ENCODE assay signal across 8 mouse cellular contexts in the genomic region with DNA sequence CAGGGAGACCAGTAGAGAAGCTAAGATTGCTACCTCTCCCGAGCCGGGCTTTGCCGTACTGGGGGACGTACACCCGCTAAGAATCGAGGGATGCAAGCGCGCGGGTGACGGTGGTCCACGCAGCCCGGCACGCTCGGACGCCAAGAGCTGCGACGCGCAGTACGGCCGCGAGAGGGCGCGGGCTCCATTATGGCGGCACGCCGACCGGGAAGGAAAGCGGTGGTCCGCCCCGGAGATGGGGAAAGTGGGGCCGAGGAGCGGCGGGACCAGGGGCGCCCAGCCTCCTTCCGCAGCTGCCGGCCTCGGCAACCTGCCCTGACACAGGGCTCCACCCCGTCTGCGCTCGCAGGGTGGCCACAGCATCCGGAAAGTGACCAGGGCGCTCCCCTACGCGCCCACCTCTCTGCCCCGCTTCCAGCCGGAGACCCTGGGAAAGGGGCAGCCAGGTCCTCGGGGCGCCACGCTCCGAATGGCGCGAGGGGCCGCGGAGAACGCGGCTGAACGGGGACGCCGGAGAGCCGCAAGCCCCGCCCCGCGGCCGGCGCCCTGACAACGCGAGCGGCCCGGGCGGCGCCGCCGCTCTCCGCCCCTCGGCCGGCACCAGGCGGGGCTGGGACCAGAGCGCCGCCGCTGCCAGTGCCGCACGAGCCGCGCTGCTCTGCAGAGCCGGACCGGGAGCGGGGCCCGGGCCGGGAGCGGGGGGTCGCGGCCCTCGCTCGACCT. TPM values are rescaled to one million over a fixed set of nuclear protein-coding genes. Genes with fewer than 3 reads are reported as not detected.
DNase-seq lines count a peak whose midpoint lies in the region; ATAC-seq and TF ChIP-seq lines count a peak whose summit lies in the region.

Gene Lpcat4, plus strand, starts transcription at position 257 of the 723 bp plus-strand sequence.

- peaks cover 0 to 3% of the 10 kb centered on the region in 2 experiments; a peak in 1 of 4 replicates for H3K36me3 ChIP-seq in MEL (ENCODE audit: control insufficient read depth in 1 of 2, insufficient read depth in 2 of 2, low read length in 2 of 2)
- H3K36me3 ChIP-seq in forebrain, postnatal 0 days (ENCODE audit: insufficient read depth): peaks cover 4% of the 10 kb centered on the region
- H3K36me3 ChIP-seq in lung, embryonic 14.5 days (ENCODE audit: insufficient read depth): no peaks in the 10 kb centered on the region
- H3K36me3 ChIP-seq in thymus, adult 2 months (ENCODE audit: control insufficient read depth, insufficient read depth, low read length): no peaks in the 10 kb centered on the region

- no peaks in the 10 kb centered on the region for H3K9me3 ChIP-seq in MEL (replicated peaks; ENCODE audit: insufficient read depth, low read length)
- H3K9me3 ChIP-seq in forebrain, postnatal 0 days (ENCODE audit: low read length): no peaks in the 10 kb centered on the region
- no peaks in the 10 kb centered on the region for H3K9me3 ChIP-seq in lung, embryonic 14.5 days (ENCODE audit: low read depth, low read length)

- TF ChIP-seq CTCF in MEL (IDR thresholded peaks at IDR 0.05 in 2 of 3, conservative IDR thresholded peaks at IDR 0.05 in 1 of 3; ENCODE audit: control insufficient read depth in 1 of 3, insufficient read depth in 1 of 3, low read depth in 2 of 3, low read length in 3 of 3, poor library complexity in 1 of 3, severe bottlenecking in 1 of 3): peak; percentile 61 to 97 (median 83)
- peak; percentile 95 for TF ChIP-seq CTCF in forebrain, postnatal 0 days (IDR thresholded peaks at IDR 0.05; ENCODE audit: low read depth)
- TF ChIP-seq CTCF in lung, embryonic 14.5 days (IDR thresholded peaks at IDR 0.05; ENCODE audit: low read depth): peak; percentile 75
- peak; percentile 97 for TF ChIP-seq CTCF in thymus, adult 2 months (IDR thresholded peaks at IDR 0.05; ENCODE audit: borderline replicate concordance, control insufficient read depth, extremely low read depth, insufficient read depth, low read length, poor library complexity)

- H3K4me2 ChIP-seq in forebrain, postnatal 0 days (ENCODE audit: low read depth): peak within 1 kb of the TSS; percentile 77
- peak within 1 kb of the TSS; percentile 72 for H3K4me2 ChIP-seq in lung, embryonic 14.5 days

- peak within 1 kb of the TSS; percentile 35 for H3K27ac ChIP-seq in MEL (ENCODE audit: control insufficient read depth, low read depth, low read length)
- H3K27ac ChIP-seq in forebrain, postnatal 0 days (ENCODE audit: low read depth, low read length): peak within 1 kb of the TSS; percentile 93
- peak within 1 kb of the TSS; percentile 90 for H3K27ac ChIP-seq in lung, embryonic 14.5 days (ENCODE audit: low read depth)
- no peak within 1 kb of the TSS for H3K27ac ChIP-seq in thymus, adult 2 months (ENCODE audit: control insufficient read depth, insufficient read depth, low read length)

- peak; percentile 39 for TF ChIP-seq RAD21 in MEL (IDR thresholded peaks at IDR 0.05; ENCODE audit: low read depth, low read length)

- peaks cover 0 to 10% of the 10 kb centered on the region in 2 experiments; a peak in 2 of 4 replicates for H3K4me1 ChIP-seq in MEL (ENCODE audit: control insufficient read depth in 1 of 2, insufficient read depth in 2 of 2, low read length in 2 of 2)
- no peaks in the 10 kb centered on the region for H3K4me1 ChIP-seq in forebrain, postnatal 0 days (ENCODE audit: insufficient read depth)
- H3K4me1 ChIP-seq in lung, embryonic 14.5 days (ENCODE audit: insufficient read depth): no peaks in the 10 kb centered on the region
- peaks cover 6% of the 10 kb centered on the region for H3K4me1 ChIP-seq in thymus, adult 2 months (replicated peaks; ENCODE audit: control insufficient read depth, insufficient read depth, low read length)

- peak; percentile 76 to 89; a peak in 3 of 4 replicates for TF ChIP-seq POLR2A in MEL (IDR thresholded peaks at IDR 0.05; ENCODE audit: control insufficient read depth in 1 of 2, insufficient read depth in 1 of 2, low read depth in 1 of 2, low read length in 2 of 2, poor library complexity in 1 of 2)
- TF ChIP-seq POLR2A in thymus, adult 2 months (IDR thresholded peaks at IDR 0.05; ENCODE audit: control insufficient read depth, extremely low read depth, insufficient read depth, low read length, poor library complexity): peak; percentile 50; the same call in 1 of the 2 replicates

- peak within 1 kb of the TSS; percentile 69 to 99 for H3K4me3 ChIP-seq in MEL (ENCODE audit: control insufficient read depth in 1 of 2, insufficient read depth in 1 of 2, low read depth in 2 of 2, low read length in 2 of 2)
- peak within 1 kb of the TSS; percentile 83 for H3K4me3 ChIP-seq in forebrain, postnatal 0 days (ENCODE audit: low read depth, low read length)
- H3K4me3 ChIP-seq in lung, embryonic 14.5 days (ENCODE audit: low read depth, low read length): peak within 1 kb of the TSS; percentile 71
- H3K4me3 ChIP-seq in thymus, adult 2 months (ENCODE audit: control insufficient read depth, insufficient read depth, low read length): peak within 1 kb of the TSS; percentile 97

- H3K9ac ChIP-seq in MEL (ENCODE audit: control insufficient read depth, low read depth, low read length, poor library complexity, severe bottlenecking): peak within 1 kb of the TSS; percentile 73
- peak within 1 kb of the TSS; percentile 96 for H3K9ac ChIP-seq in forebrain, postnatal 0 days
- peak within 1 kb of the TSS; percentile 67 for H3K9ac ChIP-seq in lung, embryonic 14.5 days

- 3% methylated on average over 68 of the region's 94 CpGs for WGBS in forebrain, postnatal 0 days
- under 1% methylated on average over 82 of the region's 94 CpGs for WGBS in lung, embryonic 14.5 days
- WGBS in thymus, adult 2 months: under 1% methylated on average over 93 of the region's 94 CpGs

- peak in 1 of 2 experiments; percentile 19; a peak in 1 of 4 replicates for TF ChIP-seq EP300 in MEL (IDR thresholded peaks at IDR 0.05; ENCODE audit: low read depth in 1 of 2, low read length in 2 of 2)

- peak; percentile 92 for DNase-seq in MEL (ENCODE audit: low read depth, low spot score)
- DNase-seq in cerebellum, adult 18-20 months: peak; percentile 88 to 95
- DNase-seq in forebrain, postnatal 0 days: peak; percentile 93
- peak; percentile 95 for DNase-seq in heart, postnatal 4 days
- DNase-seq in layer of hippocampus, adult 8-10 months (ENCODE audit: low spot score in 2 of 2): peak; percentile 78 to 92
- DNase-seq in lung, embryonic 14.5 days: peak; percentile 95
- peak; percentile 91 for DNase-seq in thymus, adult 2 months

- ATAC-seq in forebrain, postnatal 0 days: peak; percentile 87
- ATAC-seq in lung, embryonic 14.5 days (ENCODE audit: insufficient read depth): peak; percentile 91
- peak; percentile 71 for ATAC-seq in neutrophil, adult 5-6 weeks (ENCODE audit: extremely low read depth, insufficient number of reproducible peaks, low FRiP score, poor library complexity, severe bottlenecking)

- peaks cover 9% of the 10 kb centered on the region for H3K79me2 ChIP-seq in MEL (ENCODE audit: control insufficient read depth, insufficient read depth, low read length, poor library complexity)

- peaks cover 0 to 4% of the 10 kb centered on the region in 2 experiments; a peak in 1 of 4 replicates for H3K27me3 ChIP-seq in MEL (ENCODE audit: control insufficient read depth in 1 of 2, insufficient read depth in 2 of 2, low read length in 2 of 2)
- H3K27me3 ChIP-seq in forebrain, postnatal 0 days (ENCODE audit: insufficient read depth, low read length): no peaks in the 10 kb centered on the region
- H3K27me3 ChIP-seq in lung, embryonic 14.5 days (ENCODE audit: insufficient read depth, low read length): no peaks in the 10 kb centered on the region
- no peaks in the 10 kb centered on the region for H3K27me3 ChIP-seq in thymus, adult 2 months (ENCODE audit: control insufficient read depth, insufficient read depth, low read length)

TF ChIP-seq in MEL, 35 proteins besides CTCF, POLR2A, EP300 and RAD21 (continues in another document):
- TF ChIP-seq E2F4 (IDR thresholded peaks at IDR 0.05; ENCODE audit: borderline replicate concordance, low read depth, low read length) (no peak), HCFC1 (IDR thresholded peaks at IDR 0.05; ENCODE audit: low read depth, low read length) (peak; percentile 69), SIN3A (IDR thresholded peaks at IDR 0.05; ENCODE audit: low read length) (no peak), ETS1 (IDR thresholded peaks at IDR 0.05; ENCODE audit: low read depth, low read length) (0 out of 2 replicates have a peak, but pooled peaks have one; percentile 7), ZNF384 (IDR thresholded peaks at IDR 0.05; ENCODE audit: low read depth, low read length) (no peak; the same call in 1 of the 2 replicates), CHD2 (IDR thresholded peaks at IDR 0.05; ENCODE audit: low read length) (no peak), CHD1 (IDR thresholded peaks at IDR 0.05; ENCODE audit: low read depth, low read length) (peak; percentile 69; the same call in 1 of the 2 replicates), MYC (IDR thresholded peaks at IDR 0.05; ENCODE audit: low read depth, low read length) (no peak), GABPA (IDR thresholded peaks at IDR 0.05; ENCODE audit: low read depth, low read length) (0 out of 2 replicates have a peak, but pooled peaks have one; percentile 10), NRF1 (IDR thresholded peaks at IDR 0.05; ENCODE audit: insufficient read depth, low read depth, low read length, poor library complexity, severe bottlenecking) (peak; percentile 19; the same call in 1 of the 2 replicates), MAZ (IDR thresholded peaks at IDR 0.05; ENCODE audit: low read depth, low read length) (peak; percentile 62; the same call in 1 of the 2 replicates), RCOR1 (IDR thresholded peaks at IDR 0.05; ENCODE audit: low read depth, low read length) (no peak), USF2 (IDR thresholded peaks at IDR 0.05; ENCODE audit: borderline replicate concordance in 1 of 2, insufficient read depth in 1 of 2, low read depth in 1 of 2, low read length in 2 of 2) (no peak), JUND (IDR thresholded peaks at IDR 0.05; ENCODE audit: low read depth, low read length) (no peak), MEF2A (IDR thresholded peaks at IDR 0.05; ENCODE audit: extremely low read depth, insufficient replicate concordance, low read depth, low read length, poor library complexity, severe bottlenecking) (no peak), TAL1 (IDR thresholded peaks at IDR 0.05; ENCODE audit: low read length) (no peak)

RNA-seq across cellular contexts. Expression of gene Lpcat4, which starts in this region (rescaled TPM):
- 11.7 and 13.9 TPM in 2 replicates for total RNA-seq in MEL (2012; rRNA removed)
- 10 to 100 TPM in 1 of 2 experiments, not detected in 1; 69.9 TPM for polyA plus RNA-seq in MEL (2012; ENCODE audit: insufficient read depth in 1 of 2, insufficient read length in 2 of 2, low read depth in 1 of 2, low replicate concordance in 2 of 2, missing spikeins in 1 of 2)
- total RNA-seq in forebrain, postnatal 0 days (2014; rRNA removed): 23.9 and 27.6 TPM in 2 replicates
- polyA plus RNA-seq in forebrain, postnatal 0 days (2015; fragmentation: Nextera tagmentation; extraction: Ambion mirVana): 12.8 and 17.3 TPM in 2 replicates
- total RNA-seq in heart, postnatal 4 days (2021): 1 to 10 TPM; 6.6 to 7.7 TPM
- total RNA-seq in layer of hippocampus, adult 8-10 months (2022): 10 to 100 TPM; 82.2 to 88.5 (median 84.5) TPM
- 19.3 TPM in 2 replicates for polyA plus RNA-seq in lung, embryonic 14.5 days (2014; fragmentation: Nextera tagmentation; extraction: Ambion mirVana)
- 12.5 and 19.2 TPM in 2 replicates for total RNA-seq in neutrophil, adult 5-6 weeks (2017)
- polyA plus RNA-seq in thymus, adult 2 months (2012; rRNA removed): 70.0 and 77.7 TPM in 2 replicates
